Mouse (Mus musculus) midbrain, embryonic 11.5 days (tissue): ENCODE data around the gene Ube2cbp. TPM values are rescaled to one million over a fixed set of nuclear protein-coding genes. Genes with fewer than 3 reads are reported as not detected.
A peak's percentile ranks its signal among the peaks of the same experiment; 100 is the strongest.

Experiments
- ATAC-seq: fragments of 200-750 bp; cut with Nextera tagmentation; 2 replicates; pipeline ENCODE4 v1.8.0; 2017; ENCODE audit warnings: moderate TSS enrichment, moderate library complexity; ENCODE audit not compliant: low FRiP score
- DNase-seq: peaks from one replicate; pipeline ENCODE4 v3.0.0; 2015; ENCODE audit warnings: low spot score; ENCODE audit errors: missing footprints
- H3K27ac ChIP-seq: fragments of 300-500 bp; sonication (generic); 2 replicates; pipeline ENCODE4 v1.5.1; 2014; ENCODE audit warnings: low read depth, low read length
- H3K27me3 ChIP-seq: fragments of 300-500 bp; sonication (generic); 2 replicates; pipeline ENCODE4 v1.6.1; 2014; ENCODE audit warnings: mild to moderate bottlenecking, low read length, moderate library complexity, mixed read lengths; ENCODE audit not compliant: control insufficient read depth, insufficient read depth
- H3K36me3 ChIP-seq: fragments of 300-500 bp; sonication (generic); 2 replicates; pipeline ENCODE4 v1.6.1; 2014; ENCODE audit warnings: mild to moderate bottlenecking, low read length, moderate library complexity, mixed read lengths; ENCODE audit not compliant: control insufficient read depth, insufficient read depth
- H3K4me1 ChIP-seq: fragments of 300-500 bp; sonication (generic); 2 replicates; pipeline ENCODE4 v1.6.1; 2014; ENCODE audit warnings: low read length; ENCODE audit not compliant: control insufficient read depth, insufficient read depth
- H3K4me2 ChIP-seq: fragments of 300-500 bp; sonication (generic); 2 replicates; pipeline ENCODE4 v1.6.1; 2014; ENCODE audit warnings: mild to moderate bottlenecking, moderate library complexity
- H3K4me3 ChIP-seq: fragments of 300-500 bp; sonication (generic); 2 replicates; pipeline ENCODE4 v1.5.1; 2014; ENCODE audit warnings: low read depth, low read length
- H3K9ac ChIP-seq: fragments of 300-500 bp; sonication (generic); 2 replicates; pipeline ENCODE4 v1.6.1; 2014; ENCODE audit warnings: low read length
- H3K9me3 ChIP-seq: fragments of 300-500 bp; sonication (generic); 2 replicates; pipeline ENCODE4 v1.6.1; 2016; ENCODE audit warnings: low read length; ENCODE audit not compliant: control insufficient read depth
- WGBS: fragments of 180-500 bp; shearing (Covaris S2); extraction: QIAGEN DNeasy Blood & Tissue Kit; methylation state at CpG from one replicate; pipeline ENCODE4 v1.1.7; 2014; 5-methylcytosine and 5-hydroxymethylcytosine counted together
- polyA plus RNA-seq: library from polyadenylated mRNA; unstranded; fragments of >200 nt; fragmentation: Nextera tagmentation; extraction: Ambion mirVana; gene quantifications from 2 replicates; pipeline ENCODE4 v1.2.1, GENCODE M21; 2014

Ube2cbp gene
- polyA plus RNA-seq, 1 experiment from 2014 or later = 6.3 TPM

DNA sequence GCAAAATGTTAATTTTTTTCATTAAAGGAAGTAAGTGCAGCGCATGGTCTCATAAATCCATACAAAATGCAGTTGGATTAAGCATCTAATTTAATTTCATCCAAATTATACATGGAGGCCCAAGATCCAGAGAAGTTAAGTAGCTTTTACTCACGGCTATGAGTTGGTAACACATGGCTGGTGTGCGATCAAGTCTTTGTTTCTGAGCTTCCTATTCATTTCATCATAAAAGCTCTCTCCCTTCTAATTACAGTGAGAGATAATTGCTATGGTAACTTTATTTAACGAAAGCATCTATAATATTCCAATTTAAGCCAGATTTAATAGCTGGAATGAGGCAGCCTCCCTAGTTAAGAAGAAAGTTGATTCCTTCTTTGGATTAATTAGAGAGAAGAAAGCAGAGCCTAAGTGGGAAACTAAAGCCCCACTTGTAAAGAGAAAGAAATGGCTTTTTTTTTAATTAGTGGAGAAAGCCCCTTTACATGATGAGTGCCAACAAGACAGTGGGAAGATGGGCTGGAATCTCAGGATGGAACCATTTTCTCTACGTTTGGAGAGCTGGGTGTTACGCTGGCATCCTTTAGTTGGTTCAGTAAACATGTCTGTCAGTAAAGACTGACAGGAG, 145.1 kb downstream of the Ube2cbp start:
- DNase-seq = no peak
- Histone ChIP-seq H3K4me1 (no peaks in the 10 kb centered on the region), H3K9ac (no peak overlapping the region), H3K4me2 (no peak overlapping the region), H3K27ac (no peak overlapping the region), H3K4me3 (no peak overlapping the region), H3K9me3 (no peaks in the 10 kb centered on the region), H3K36me3 (no peaks in the 10 kb centered on the region), H3K27me3 (no peaks in the 10 kb centered on the region)
- no peak for ATAC-seq
- WGBS = 77% methylated on average over 6 of the region's 6 CpGs

DNA sequence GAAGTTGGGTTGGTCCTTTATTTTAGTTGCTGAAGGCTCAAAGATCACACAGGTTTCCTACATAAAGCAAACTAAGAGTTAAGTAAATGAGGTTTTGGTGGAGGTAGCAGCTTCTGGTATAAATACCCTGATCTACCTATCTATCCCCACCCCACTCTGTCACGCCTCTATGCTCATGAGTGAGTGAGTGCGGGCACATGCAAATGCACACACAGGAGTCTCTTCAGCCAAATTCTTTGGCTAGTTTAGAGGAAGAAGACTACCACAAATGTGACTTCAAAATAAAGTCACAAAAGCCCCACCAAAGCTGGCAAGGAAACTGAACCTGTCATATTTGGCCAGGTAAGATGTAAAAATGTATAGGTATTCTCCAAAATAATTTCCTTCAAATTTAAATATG, 149.1 kb downstream of the Ube2cbp start:
- WGBS = 90% methylated on average over 2 of the region's 2 CpGs
- Histone ChIP-seq H3K4me2 (no peak overlapping the region), H3K27ac (no peak overlapping the region), H3K36me3 (no peaks in the 10 kb centered on the region), H3K4me1 (no peaks in the 10 kb centered on the region), H3K4me3 (no peak overlapping the region), H3K9ac (no peak overlapping the region), H3K9me3 (no peaks in the 10 kb centered on the region), H3K27me3 (no peaks in the 10 kb centered on the region)
- DNase-seq (no peak), ATAC-seq (no peak)

DNA sequence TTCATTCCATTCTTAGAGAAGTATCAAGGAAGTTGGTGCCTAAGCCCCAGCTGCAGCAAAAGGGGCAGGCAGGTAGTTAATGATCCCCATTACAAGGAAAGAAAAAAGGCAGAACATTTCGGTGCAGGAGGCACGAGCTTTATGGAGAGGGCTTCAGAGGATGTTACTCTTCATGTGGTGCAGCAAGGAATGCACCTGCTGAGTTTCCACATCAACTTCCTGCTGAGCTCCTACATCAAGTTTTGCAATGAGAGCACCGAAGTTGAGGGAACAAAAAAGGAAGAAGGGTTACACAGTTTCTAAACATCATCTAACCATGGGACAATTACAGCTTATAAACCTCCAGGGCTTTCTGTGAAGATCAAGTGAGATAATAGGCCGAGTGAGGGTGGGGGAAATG, 156.1 kb downstream of the Ube2cbp start:
- H3K9me3 ChIP-seq = no peaks in the 10 kb centered on the region
- no peak overlapping the region for H3K4me3 ChIP-seq
- ATAC-seq (no peak), DNase-seq (no peak)
- no peaks in the 10 kb centered on the region for H3K27me3 ChIP-seq
- H3K9ac ChIP-seq = no peak overlapping the region
- no peaks in the 10 kb centered on the region for H3K4me1 ChIP-seq
- no peak overlapping the region for H3K27ac ChIP-seq
- no peaks in the 10 kb centered on the region for H3K36me3 ChIP-seq
- WGBS = 64% methylated on average over 4 of the region's 4 CpGs
- H3K4me2 ChIP-seq = no peak overlapping the region

DNA sequence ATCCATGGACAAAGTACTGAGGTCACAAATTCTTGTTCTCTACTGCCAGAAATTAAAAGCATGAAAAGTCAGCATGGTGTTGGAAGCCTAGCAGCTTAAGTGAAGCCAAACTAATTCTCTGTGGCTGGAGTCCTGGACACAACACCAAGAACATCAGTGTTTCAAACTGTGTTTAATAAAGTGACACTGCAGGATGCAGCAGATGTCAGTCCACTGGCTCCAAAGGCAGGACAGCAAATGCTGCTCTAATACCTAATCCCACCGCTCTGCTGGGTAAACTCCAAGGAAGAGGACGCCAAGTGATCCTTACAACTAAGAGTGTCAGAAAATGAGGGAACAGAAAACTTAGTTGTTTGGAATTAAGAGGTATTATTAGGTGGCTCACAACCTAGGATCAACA, 158.2 kb downstream of the Ube2cbp start:
- no peak overlapping the region for H3K9ac ChIP-seq
- H3K27me3 ChIP-seq = no peaks in the 10 kb centered on the region
- ATAC-seq = no peak
- no peaks in the 10 kb centered on the region for H3K9me3 ChIP-seq
- H3K4me1 ChIP-seq = no peaks in the 10 kb centered on the region
- H3K4me3 ChIP-seq = no peak overlapping the region
- H3K27ac ChIP-seq = no peak overlapping the region
- H3K36me3 ChIP-seq = no peaks in the 10 kb centered on the region
- DNase-seq = no peak
- 79% methylated on average over 2 of the region's 2 CpGs for WGBS
- no peak overlapping the region for H3K4me2 ChIP-seq

DNA sequence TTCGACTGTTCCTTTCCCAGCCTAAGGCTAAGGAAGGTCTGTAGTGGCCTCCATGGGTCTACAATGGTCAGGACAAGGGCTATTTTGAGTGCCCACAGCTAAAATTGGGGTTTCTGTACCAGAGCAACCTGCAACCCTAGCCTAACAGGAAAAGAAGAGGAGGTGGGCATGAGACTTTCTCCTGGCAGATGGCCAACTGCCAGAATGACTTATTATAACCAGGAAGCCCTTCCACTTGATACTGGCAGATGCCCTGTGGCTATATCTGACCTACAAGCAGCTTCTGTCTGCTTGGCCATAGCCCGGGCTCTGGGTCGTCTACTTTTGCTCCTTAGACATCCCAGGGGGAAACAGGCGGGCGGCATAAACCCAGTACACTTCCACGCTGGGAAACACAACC, 163.3 kb downstream of the Ube2cbp start:
- DNase-seq (no peak), ATAC-seq (no peak)
- 94% methylated on average over 6 of the region's 6 CpGs for WGBS

DNA sequence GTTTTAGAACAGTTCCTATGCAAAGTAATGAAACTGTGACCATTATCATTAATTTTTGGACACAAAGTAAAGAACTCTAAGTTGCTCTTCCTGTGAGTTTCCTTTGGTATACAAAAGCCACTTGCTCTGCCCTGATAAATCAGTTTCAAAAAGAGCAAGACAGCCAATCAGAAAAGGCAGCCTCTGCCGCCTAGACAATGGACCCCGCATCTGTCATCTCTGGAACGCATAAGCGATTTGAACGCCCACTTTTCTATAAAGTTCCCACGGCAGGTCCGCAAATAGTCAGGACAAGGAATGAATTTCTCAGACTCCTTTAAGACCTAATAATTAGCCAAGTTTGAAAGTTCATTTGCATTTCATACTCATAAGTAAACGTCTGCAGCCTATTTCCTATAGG, 166.2 kb downstream of the Ube2cbp start:
- Histone ChIP-seq H3K27ac (no peak overlapping the region), H3K9ac (no peak overlapping the region), H3K9me3 (no peaks in the 10 kb centered on the region), H3K36me3 (no peaks in the 10 kb centered on the region), H3K4me3 (no peak overlapping the region), H3K4me2 (no peak overlapping the region), H3K4me1 (peaks cover 16% of the 10 kb centered on the region), H3K27me3 (no peaks in the 10 kb centered on the region)
- whole genome bisulfite sequencing = 38% methylated on average over 8 of the region's 8 CpGs
- ATAC-seq (peak; percentile 45), DNase-seq (no peak)

More for the DNA sequence above, 163.3 kb downstream of the Ube2cbp start:
- H3K4me1 ChIP-seq = peaks cover 16% of the 10 kb centered on the region
- H3K4me2 ChIP-seq = no peak overlapping the region
- H3K4me3 ChIP-seq = no peak overlapping the region
- no peak overlapping the region for H3K9ac ChIP-seq
- no peaks in the 10 kb centered on the region for H3K36me3 ChIP-seq
- no peaks in the 10 kb centered on the region for H3K9me3 ChIP-seq
- no peaks in the 10 kb centered on the region for H3K27me3 ChIP-seq
- no peak overlapping the region for H3K27ac ChIP-seq

DNA sequence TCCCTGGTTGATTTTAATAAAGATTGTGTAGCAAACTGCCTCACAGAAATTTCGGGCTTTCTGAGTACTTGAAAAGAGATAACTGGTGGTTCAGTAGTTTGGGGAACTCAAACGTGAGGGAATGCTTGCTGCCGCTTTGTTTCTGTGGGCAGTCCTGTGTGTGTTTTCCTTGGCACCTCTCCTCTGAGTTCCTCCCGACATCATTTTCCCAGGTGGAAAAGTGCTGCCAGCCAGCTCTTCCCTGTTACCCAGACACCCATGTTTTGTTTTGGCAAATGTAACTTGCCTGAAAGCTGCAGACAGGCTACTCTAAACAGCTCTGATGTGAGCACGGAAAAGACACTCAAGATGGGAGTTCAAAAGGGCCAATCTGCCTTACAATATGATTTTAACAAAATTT, 166.6 kb downstream of the Ube2cbp start:
- Histone ChIP-seq H3K9me3 (no peaks in the 10 kb centered on the region), H3K4me2 (no peak overlapping the region), H3K4me3 (no peak overlapping the region), H3K27ac (peak overlapping the region; percentile 20; the same call in 1 of the 2 replicates), H3K36me3 (no peaks in the 10 kb centered on the region), H3K9ac (0 out of 2 replicates have a peak overlapping the region, but pooled peaks have one; percentile 38), H3K4me1 (peaks cover 16% of the 10 kb centered on the region), H3K27me3 (no peaks in the 10 kb centered on the region)
- ATAC-seq (no peak), DNase-seq (peak; percentile 89)
- WGBS = 37% methylated on average over 5 of the region's 5 CpGs

DNA sequence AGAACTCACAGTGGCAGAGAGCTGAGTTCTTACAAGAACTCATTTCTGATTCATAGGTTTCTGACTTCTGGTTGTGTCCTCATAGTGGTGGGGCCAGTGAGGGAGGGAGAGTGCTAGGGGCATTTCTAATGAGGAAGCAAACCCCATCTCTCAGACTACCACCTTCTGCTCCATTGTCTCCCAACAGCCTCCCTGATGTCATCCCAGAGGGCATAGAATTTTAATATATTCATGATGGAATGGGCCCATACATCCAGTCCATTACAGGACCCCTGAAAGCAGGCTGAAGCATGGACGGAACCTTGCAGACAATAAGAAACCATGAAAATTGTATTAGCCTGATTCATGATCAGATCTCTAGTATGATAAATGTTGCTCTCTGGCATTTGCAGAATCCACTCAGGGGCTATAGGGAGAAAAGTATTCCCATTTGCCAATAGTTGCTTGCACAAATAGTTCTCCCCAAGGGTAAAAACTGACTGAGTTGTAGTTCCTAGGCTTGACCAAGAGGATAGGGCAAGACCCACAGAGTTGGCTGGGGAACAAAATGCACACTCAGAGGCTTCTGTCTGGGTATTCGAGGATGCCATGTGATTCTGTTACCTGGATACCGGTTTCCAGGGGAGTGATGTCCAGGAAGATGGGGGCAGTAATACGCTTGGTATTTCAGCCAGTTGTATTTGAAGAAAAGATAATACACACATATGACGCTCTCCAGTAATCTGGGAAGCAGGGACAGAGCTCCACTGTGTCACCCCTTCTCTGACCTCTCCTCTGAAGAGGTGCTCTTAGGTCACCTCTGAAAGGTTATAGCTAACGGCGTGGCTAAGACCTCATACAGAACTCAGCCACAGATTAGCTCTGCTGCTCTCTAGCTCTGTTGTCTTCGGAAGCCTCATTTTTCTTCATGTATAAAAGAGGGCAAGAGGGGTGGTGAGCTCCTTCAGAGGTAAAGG, 167.8 kb downstream of the Ube2cbp start:
- H3K9ac ChIP-seq = no peak overlapping the region
- no peak for DNase-seq
- no peaks in the 10 kb centered on the region for H3K9me3 ChIP-seq
- peaks cover 16% of the 10 kb centered on the region for H3K4me1 ChIP-seq
- H3K36me3 ChIP-seq = no peaks in the 10 kb centered on the region
- H3K4me2 ChIP-seq = no peak overlapping the region
- H3K27ac ChIP-seq = no peak overlapping the region
- peak; percentile 64 for ATAC-seq
- no peaks in the 10 kb centered on the region for H3K27me3 ChIP-seq
- 56% methylated on average over 8 of the region's 8 CpGs for WGBS
- H3K4me3 ChIP-seq = no peak overlapping the region

DNA sequence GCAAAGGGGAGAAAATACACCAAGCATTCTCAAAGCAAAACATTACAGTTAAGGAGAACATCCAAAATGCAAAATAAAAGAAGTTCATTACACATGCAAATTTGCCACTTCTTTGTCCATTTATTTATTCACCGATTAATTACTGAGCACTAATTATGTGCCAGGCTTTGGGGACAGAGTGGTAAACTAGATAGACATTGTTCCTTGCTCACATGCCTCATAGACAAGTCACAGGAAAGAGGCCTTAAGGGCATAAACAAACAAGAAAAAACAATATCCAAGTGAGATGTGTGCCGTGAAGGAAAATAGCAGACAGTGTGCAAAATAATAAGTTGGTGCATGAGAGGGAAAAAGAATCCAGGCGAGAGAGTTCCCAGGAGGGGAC, 177.2 kb downstream of the Ube2cbp start:
- Histone ChIP-seq H3K4me3 (no peak overlapping the region), H3K9ac (no peak overlapping the region), H3K4me2 (no peak overlapping the region), H3K36me3 (no peaks in the 10 kb centered on the region), H3K9me3 (peaks cover 10% of the 10 kb centered on the region; the same call in 1 of the 2 replicates), H3K27ac (no peak overlapping the region), H3K4me1 (no peaks in the 10 kb centered on the region), H3K27me3 (no peaks in the 10 kb centered on the region)
- ATAC-seq = no peak
- 86% methylated on average over 3 of the region's 3 CpGs for WGBS
- no peak for DNase-seq
